Mouse (Mus musculus): ENCODE results near the gene Fsd2.

DNA sequence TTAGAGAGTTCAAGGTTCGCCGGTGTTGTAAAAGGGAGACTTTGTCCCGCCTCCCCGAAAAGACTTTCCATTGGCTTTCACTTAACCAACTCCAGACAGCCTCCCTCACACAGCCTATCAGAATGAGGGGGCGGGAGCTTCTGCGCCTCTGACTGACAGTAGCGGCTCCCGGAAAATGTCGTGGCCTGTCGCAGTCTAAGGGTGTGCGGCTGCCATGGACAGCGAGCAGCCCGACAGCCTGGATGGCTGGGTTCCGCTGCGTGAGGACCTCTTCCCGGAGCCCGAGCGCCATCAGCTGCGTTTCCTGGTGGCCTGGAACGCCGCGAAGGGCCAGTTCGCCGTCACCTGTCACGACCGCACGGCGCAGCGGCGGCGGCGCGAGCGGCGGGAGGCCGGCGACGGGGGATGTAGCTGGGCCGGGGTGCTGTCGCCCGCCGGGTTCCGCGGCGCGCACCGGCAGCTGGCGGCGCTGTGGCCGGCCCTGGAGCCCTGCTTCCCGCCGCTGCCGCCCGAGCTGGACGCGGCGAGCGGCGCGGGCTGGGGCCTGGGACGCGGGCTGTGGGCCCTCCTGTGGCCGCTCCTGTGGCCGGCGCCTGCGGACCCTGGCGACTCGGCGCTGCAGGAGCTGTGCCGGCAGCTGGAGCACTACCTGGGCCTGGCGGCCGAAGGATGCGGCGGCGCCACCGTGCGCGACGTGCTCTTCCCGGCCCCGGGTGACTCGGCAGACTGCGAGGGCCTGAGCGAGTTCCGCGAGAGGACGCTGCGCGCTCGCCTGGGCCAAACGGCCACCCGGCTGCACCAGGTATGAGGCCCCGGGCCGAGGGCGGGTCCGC lies 4.6 kb upstream of the Fsd2 start, which contains the start of gene Whamm:
- TF ChIP-seq ETS1 (IDR thresholded peaks at IDR 0.05; ENCODE audit: low read depth, low read length) (no peak), ZMIZ1 (IDR thresholded peaks at IDR 0.05; ENCODE audit: low read depth, low read length) (peak; percentile 58; the same call in 1 of the 2 replicates), HCFC1 (IDR thresholded peaks at IDR 0.05; ENCODE audit: low read depth, low read length) (peak; percentile 68), TAL1 (IDR thresholded peaks at IDR 0.05; ENCODE audit: low read length) (no peak), EP300 (IDR thresholded peaks at IDR 0.05; ENCODE audit: low read depth in 1 of 2, low read length in 2 of 2) (no peak), CTCF (IDR thresholded peaks at IDR 0.05 in 2 of 3, conservative IDR thresholded peaks at IDR 0.05 in 1 of 3; ENCODE audit: control insufficient read depth in 1 of 3, insufficient read depth in 1 of 3, low read depth in 2 of 3, low read length in 3 of 3, poor library complexity in 1 of 3, severe bottlenecking in 1 of 3) (peak in 1 of 3 experiments; percentile 28; a peak in 2 of 6 replicates), POLR2A (IDR thresholded peaks at IDR 0.05; ENCODE audit: control insufficient read depth in 1 of 2, insufficient read depth in 1 of 2, low read depth in 1 of 2, low read length in 2 of 2, poor library complexity in 1 of 2) (peak; percentile 92 to 96), TBP (IDR thresholded peaks at IDR 0.05; ENCODE audit: low read depth, low read length) (peak; percentile 90)

All from MEL (cell line).